10 mouse cellular contexts compared by ENCODE assay signal in the genomic region with DNA sequence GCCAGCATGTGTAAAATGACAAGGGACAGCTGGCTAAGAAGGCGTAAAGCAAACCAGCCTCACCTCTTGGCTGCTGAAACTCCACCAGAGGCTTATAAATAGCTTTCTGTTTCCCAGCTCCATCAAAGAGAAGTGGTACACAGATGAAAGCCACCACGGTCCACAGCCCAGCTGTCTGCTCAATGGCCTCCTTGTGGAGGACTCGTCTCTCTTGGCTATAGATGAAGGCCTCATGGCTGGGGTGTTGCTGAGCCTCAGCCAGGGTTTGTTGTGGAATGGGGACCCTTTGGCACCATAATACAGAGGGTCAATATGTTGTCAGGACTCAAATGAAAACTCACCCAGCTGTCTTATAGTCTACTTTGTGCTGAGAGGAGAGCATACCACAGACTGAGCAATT.
DNase-seq lines count a peak whose midpoint lies in the region; ATAC-seq lines count a peak whose summit lies in the region.
"Had no signal": no experiment of that assay in that cellular context is flagged by ENCODE, and none has a peak within 500 bp of the region (broad histone marks: within the 10 kb centered on the region; RNA-seq: fewer than 3 reads in every experiment).

No protein-coding gene starts in this region.

- no peak overlapping the region for H3K9ac ChIP-seq in kidney, embryonic 15.5 days
- H3K9ac ChIP-seq in embryonic facial prominence, embryonic 13.5 days = no peak overlapping the region
- H3K9ac ChIP-seq in lung, embryonic 15.5 days = no peak overlapping the region
- H3K9ac ChIP-seq: liver, embryonic 15.5 days; neural tube, embryonic 13.5 days had no signal

- H3K27ac ChIP-seq in kidney, embryonic 15.5 days = no peak overlapping the region
- H3K27ac ChIP-seq in embryonic facial prominence, embryonic 13.5 days = no peak overlapping the region
- H3K27ac ChIP-seq in lung, embryonic 15.5 days = no peak overlapping the region
- H3K27ac ChIP-seq: liver, embryonic 15.5 days; neural tube, embryonic 13.5 days had no signal

- no peaks in the 10 kb centered on the region for H3K36me3 ChIP-seq in kidney, embryonic 15.5 days
- no peaks in the 10 kb centered on the region for H3K36me3 ChIP-seq in embryonic facial prominence, embryonic 13.5 days
- no peaks in the 10 kb centered on the region for H3K36me3 ChIP-seq in lung, embryonic 15.5 days
- H3K36me3 ChIP-seq: liver, embryonic 15.5 days; neural tube, embryonic 13.5 days had no signal

- 0 out of 2 replicates have a peak, but pooled peaks cover 4% of the 10 kb centered on the region for H3K4me1 ChIP-seq in kidney, embryonic 15.5 days
- peaks cover 18% of the 10 kb centered on the region for H3K4me1 ChIP-seq in embryonic facial prominence, embryonic 13.5 days
- H3K4me1 ChIP-seq in lung, embryonic 15.5 days = no peaks in the 10 kb centered on the region
- H3K4me1 ChIP-seq: liver, embryonic 15.5 days had no signal

- no peak overlapping the region for H3K4me3 ChIP-seq in kidney, embryonic 15.5 days (replicated peaks)
- no peak overlapping the region for H3K4me3 ChIP-seq in embryonic facial prominence, embryonic 13.5 days
- H3K4me3 ChIP-seq in lung, embryonic 15.5 days = no peak overlapping the region
- H3K4me3 ChIP-seq: liver, embryonic 15.5 days; neural tube, embryonic 13.5 days had no signal

- no peaks in the 10 kb centered on the region for H3K9me3 ChIP-seq in kidney, embryonic 15.5 days (replicated peaks)
- no peaks in the 10 kb centered on the region for H3K9me3 ChIP-seq in embryonic facial prominence, embryonic 13.5 days
- H3K9me3 ChIP-seq in lung, embryonic 15.5 days = no peaks in the 10 kb centered on the region
- H3K9me3 ChIP-seq: liver, embryonic 15.5 days; neural tube, embryonic 13.5 days had no signal

- peak; percentile 69 for ATAC-seq in kidney, embryonic 15.5 days (replicated peaks; ENCODE audit: low FRiP score)
- 0 out of 2 replicates have a peak, but pooled peaks have one; percentile 52 for ATAC-seq in embryonic facial prominence, embryonic 13.5 days (ENCODE audit: insufficient number of reproducible peaks, insufficient read depth, low FRiP score, low TSS enrichment, low read depth)
- peak; percentile 96 for ATAC-seq in lung, embryonic 15.5 days (ENCODE audit: borderline replicate concordance, extremely low read depth, low FRiP score, low TSS enrichment)

- H3K4me2 ChIP-seq in kidney, embryonic 15.5 days = no peak overlapping the region
- no peak overlapping the region for H3K4me2 ChIP-seq in embryonic facial prominence, embryonic 13.5 days
- no peak overlapping the region for H3K4me2 ChIP-seq in lung, embryonic 15.5 days
- H3K4me2 ChIP-seq: liver, embryonic 15.5 days; neural tube, embryonic 13.5 days had no signal

- no peaks in the 10 kb centered on the region for H3K27me3 ChIP-seq in kidney, embryonic 15.5 days
- no peaks in the 10 kb centered on the region for H3K27me3 ChIP-seq in embryonic facial prominence, embryonic 13.5 days
- no peaks in the 10 kb centered on the region for H3K27me3 ChIP-seq in lung, embryonic 15.5 days
- H3K27me3 ChIP-seq: liver, embryonic 15.5 days had no signal

- 25% methylated on average over 3 of the region's 3 CpGs for WGBS in kidney, embryonic 15.5 days
- 45% methylated on average over 3 of the region's 3 CpGs for WGBS in embryonic facial prominence, embryonic 13.5 days
- 25% methylated on average over 3 of the region's 3 CpGs for WGBS in lung, embryonic 15.5 days

- DNase-seq in kidney, postnatal 25 days = no peak
- peak; percentile 28 to 58 for DNase-seq in frontal cortex, postnatal 36 days (ENCODE audit: low spot score in 2 of 2)
- no peak for DNase-seq in MN1 (ENCODE audit: low spot score)
- no peak for DNase-seq in gastrocnemius, postnatal 4 days (ENCODE audit: low spot score in 2 of 2)
- DNase-seq: thymus, postnatal 14 days had no signal

Comparison
In these comparisons a context has a peak if more than half of its experiments do, and no peak if none do; other contexts are left out.
1. DNase-seq: peak in frontal cortex, postnatal 36 days (2 of 2); none in kidney, postnatal 25 days (0 of 2), MN1 (single experiment) and gastrocnemius, postnatal 4 days (0 of 2).
2. Peak in every context shown above with its lines, with median percentiles within 50 percentile points of each other: ATAC-seq.